Mouse (Mus musculus): ENCODE measurements around the gene R3hdm2. TPM values are rescaled to one million over a fixed set of nuclear protein-coding genes. Genes with fewer than 3 reads are reported as not detected.

The R3hdm2 gene
- total and polyA plus RNA-seq, 3 experiments: 8.2 to 60.6 TPM; not detected in 1

DNA sequence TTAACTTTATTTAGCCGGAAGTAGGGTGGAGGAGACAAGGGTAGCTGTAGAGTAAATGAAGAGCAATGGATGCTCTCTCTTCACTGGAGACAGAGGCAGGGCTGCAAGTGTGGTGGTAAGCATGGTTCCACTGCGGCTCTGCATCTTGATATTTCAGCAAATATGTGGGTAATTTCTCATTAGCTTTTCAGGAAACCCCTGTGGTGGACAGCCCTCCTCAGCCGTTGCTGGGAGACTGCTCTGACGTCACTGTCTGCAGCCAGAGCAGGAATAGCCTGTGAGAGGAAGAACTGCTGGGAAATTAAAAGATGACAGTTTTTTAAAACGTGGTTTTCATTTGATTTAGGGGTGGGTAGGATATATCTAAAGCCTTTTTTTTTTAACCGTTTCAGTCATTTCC lies 41.9 kb downstream of the R3hdm2 start:
- TF ChIP-seq MEF2A (IDR thresholded peaks at IDR 0.05; ENCODE audit: extremely low read depth, insufficient replicate concordance, low read depth, low read length, poor library complexity, severe bottlenecking) (no peak), KAT2A (conservative IDR thresholded peaks at IDR 0.05; ENCODE audit: low read depth, low read length) (no peak)
- Histone ChIP-seq H3K36me3 (ENCODE audit: control insufficient read depth in 1 of 2, insufficient read depth in 2 of 2, low read length in 2 of 2) (no peaks in the 10 kb centered on the region; a peak in 1 of 4 replicates), H3K9ac (ENCODE audit: control insufficient read depth, low read depth, low read length, poor library complexity, severe bottlenecking) (no peak overlapping the region), H3K9me3 (replicated peaks; ENCODE audit: insufficient read depth, low read length) (no peaks in the 10 kb centered on the region), H3K79me2 (ENCODE audit: control insufficient read depth, insufficient read depth, low read length, poor library complexity) (no peaks in the 10 kb centered on the region), H3K4me1 (ENCODE audit: control insufficient read depth in 1 of 2, insufficient read depth in 2 of 2, low read length in 2 of 2) (no peaks in the 10 kb centered on the region; a peak in 1 of 4 replicates), H3K27ac (ENCODE audit: control insufficient read depth, low read depth, low read length) (no peak overlapping the region), H3K27me3 (ENCODE audit: control insufficient read depth in 1 of 2, insufficient read depth in 2 of 2, low read length in 2 of 2) (no peaks in the 10 kb centered on the region), H3K4me3 (ENCODE audit: control insufficient read depth in 1 of 2, insufficient read depth in 1 of 2, low read depth in 2 of 2, low read length in 2 of 2) (no peak overlapping the region)
- no peak for DNase-seq (ENCODE audit: low read depth, low spot score)

DNA sequence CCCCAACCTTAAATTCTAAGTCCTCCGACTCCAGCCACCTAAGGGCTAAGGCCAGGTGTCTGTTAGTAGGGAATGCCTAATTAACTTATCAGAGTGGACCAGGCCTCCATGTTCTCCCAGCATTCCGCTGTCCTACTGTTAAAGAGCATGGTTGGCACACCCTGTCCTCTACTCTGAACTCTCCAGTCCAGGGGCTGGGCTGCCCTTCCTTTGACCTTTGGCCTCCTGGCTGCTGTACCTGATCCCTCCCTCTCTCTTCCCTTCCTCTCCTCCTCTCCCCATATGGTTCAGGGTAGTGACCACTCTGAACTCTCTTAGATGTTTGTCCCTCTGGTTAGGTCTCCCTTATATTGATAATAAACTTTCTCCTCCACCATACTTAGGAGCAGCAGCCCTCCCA lies 45.7 kb downstream of the R3hdm2 start:
- Histone ChIP-seq H3K79me2 (ENCODE audit: control insufficient read depth, insufficient read depth, low read length, poor library complexity) (no peaks in the 10 kb centered on the region), H3K27ac (ENCODE audit: control insufficient read depth, low read depth, low read length) (no peak overlapping the region), H3K9ac (ENCODE audit: control insufficient read depth, low read depth, low read length, poor library complexity, severe bottlenecking) (no peak overlapping the region), H3K27me3 (ENCODE audit: control insufficient read depth in 1 of 2, insufficient read depth in 2 of 2, low read length in 2 of 2) (no peaks in the 10 kb centered on the region), H3K36me3 (ENCODE audit: control insufficient read depth in 1 of 2, insufficient read depth in 2 of 2, low read length in 2 of 2) (peaks cover 0 to 5% of the 10 kb centered on the region in 2 experiments; a peak in 3 of 4 replicates), H3K4me3 (ENCODE audit: control insufficient read depth in 1 of 2, insufficient read depth in 1 of 2, low read depth in 2 of 2, low read length in 2 of 2) (no peak overlapping the region), H3K9me3 (replicated peaks; ENCODE audit: insufficient read depth, low read length) (no peaks in the 10 kb centered on the region), H3K4me1 (ENCODE audit: control insufficient read depth in 1 of 2, insufficient read depth in 2 of 2, low read length in 2 of 2) (no peaks in the 10 kb centered on the region; a peak in 1 of 4 replicates)
- no peak for DNase-seq (ENCODE audit: low read depth, low spot score)
- TF ChIP-seq TBP (IDR thresholded peaks at IDR 0.05; ENCODE audit: low read depth, low read length) (no peak), MYC (IDR thresholded peaks at IDR 0.05; ENCODE audit: low read depth, low read length) (no peak), UBTF (IDR thresholded peaks at IDR 0.05; ENCODE audit: borderline replicate concordance, insufficient read depth, low read depth, low read length) (no peak), USF2 (IDR thresholded peaks at IDR 0.05; ENCODE audit: borderline replicate concordance in 1 of 2, insufficient read depth in 1 of 2, low read depth in 1 of 2, low read length in 2 of 2) (no peak), JUND (IDR thresholded peaks at IDR 0.05; ENCODE audit: low read depth, low read length) (no peak), CHD2 (IDR thresholded peaks at IDR 0.05; ENCODE audit: low read length) (no peak), POLR2AphosphoS2 (IDR thresholded peaks at IDR 0.05; ENCODE audit: low read length) (no peak), POLR2A (IDR thresholded peaks at IDR 0.05; ENCODE audit: control insufficient read depth in 1 of 2, insufficient read depth in 1 of 2, low read depth in 1 of 2, low read length in 2 of 2, poor library complexity in 1 of 2) (no peak)

- Histone ChIP-seq H3K27me3 (ENCODE audit: control insufficient read depth in 1 of 2, insufficient read depth in 2 of 2, low read length in 2 of 2) (no peaks in the 10 kb centered on the region), H3K9me3 (replicated peaks; ENCODE audit: insufficient read depth, low read length) (no peaks in the 10 kb centered on the region), H3K79me2 (ENCODE audit: control insufficient read depth, insufficient read depth, low read length, poor library complexity) (no peaks in the 10 kb centered on the region), H3K4me3 (ENCODE audit: control insufficient read depth in 1 of 2, insufficient read depth in 1 of 2, low read depth in 2 of 2, low read length in 2 of 2) (no peak overlapping the region), H3K36me3 (ENCODE audit: control insufficient read depth in 1 of 2, insufficient read depth in 2 of 2, low read length in 2 of 2) (peaks cover under 1 to 5% of the 10 kb centered on the region in 2 experiments; a peak in 3 of 4 replicates), H3K27ac (ENCODE audit: control insufficient read depth, low read depth, low read length) (no peak overlapping the region), H3K4me1 (ENCODE audit: control insufficient read depth in 1 of 2, insufficient read depth in 2 of 2, low read length in 2 of 2) (no peaks in the 10 kb centered on the region; a peak in 1 of 4 replicates), H3K9ac (ENCODE audit: control insufficient read depth, low read depth, low read length, poor library complexity, severe bottlenecking) (no peak overlapping the region)
- DNase-seq (ENCODE audit: low read depth, low spot score): peak; percentile 55
- no peak for TF ChIP-seq ETS1 (IDR thresholded peaks at IDR 0.05; ENCODE audit: low read depth, low read length)
- no peak for TF ChIP-seq MYB (IDR thresholded peaks at IDR 0.05; ENCODE audit: low read depth, low read length)
- peak; percentile 63 for TF ChIP-seq ELF1 (IDR thresholded peaks at IDR 0.05; ENCODE audit: low read depth, low read length)
- no peak for TF ChIP-seq RCOR1 (IDR thresholded peaks at IDR 0.05; ENCODE audit: low read depth, low read length)
- TF ChIP-seq MAX (IDR thresholded peaks at IDR 0.05; ENCODE audit: low read length): no peak
- 0 out of 2 replicates have a peak, but pooled peaks have one; percentile 35 for TF ChIP-seq TBP (IDR thresholded peaks at IDR 0.05; ENCODE audit: low read depth, low read length)
- no peak for TF ChIP-seq EP300 (IDR thresholded peaks at IDR 0.05; ENCODE audit: low read depth in 1 of 2, low read length in 2 of 2)
- TF ChIP-seq CHD2 (IDR thresholded peaks at IDR 0.05; ENCODE audit: low read length): no peak
Measured at GRCm38 (mm10) chr10:127426670-127427069, 46.5 kb downstream of the R3hdm2 start.

All from MEL (cell line).